Mouse (Mus musculus): Measurements from ENCODE around the gene Aurka.
A peak's percentile ranks its signal among the peaks of the same experiment; 100 is the strongest.

The Aurka gene

GRCm38 (mm10) chr2:172381341-172381740 lies 11.0 kb upstream of the Aurka start:
- DNase-seq = no peak

- no peak for DNase-seq
These were observed 10.2 kb upstream of the Aurka start for GRCm38 (mm10) chr2:172380513-172380912.

GRCm38 (mm10) chr2:172378332-172378731 lies 8.0 kb upstream of the Aurka start:
- DNase-seq = no peak

- no peak for DNase-seq
These were observed 6.7 kb upstream of the Aurka start for GRCm38 (mm10) chr2:172376999-172377515.

GRCm38 (mm10) chr2:172376551-172376950 lies 6.2 kb upstream of the Aurka start:
- DNase-seq = no peak

GRCm38 (mm10) chr2:172371258-172371657 lies 923 bp upstream of the Aurka start:
- no peak for DNase-seq

GRCm38 (mm10) chr2:172363176-172363575 lies 7.2 kb downstream of the Aurka start:
- DNase-seq = no peak

- no peak for DNase-seq
These were observed 14.5 kb downstream of the Aurka start for GRCm38 (mm10) chr2:172355833-172356232.

GRCm38 (mm10) chr2:172354761-172355160 lies 15.6 kb downstream of the Aurka start:
- DNase-seq = no peak

GRCm38 (mm10) chr2:172353218-172353617 lies 17.1 kb downstream of the Aurka start:
- no peak for DNase-seq

- no peak for DNase-seq
These were observed 19.6 kb downstream of the Aurka start for GRCm38 (mm10) chr2:172350773-172351172.

GRCm38 (mm10) chr2:172349776-172350175 lies 20.6 kb downstream of the Aurka start:
- DNase-seq = no peak

GRCm38 (mm10) chr2:172348297-172348950 lies 21.9 kb downstream of the Aurka start:
- DNase-seq = no peak

GRCm38 (mm10) chr2:172346933-172347611 lies 23.3 kb downstream of the Aurka start:
- peak; percentile 25 for DNase-seq

- DNase-seq = peak; percentile 61
These were observed 24.1 kb downstream of the Aurka start for GRCm38 (mm10) chr2:172346034-172346929.

- DNase-seq = peak; percentile 95
These were observed 25.0 kb downstream of the Aurka start, which contains the start of gene Fam210b for GRCm38 (mm10) chr2:172345258-172345738. Gene Fam210b (plus strand): TSS chr2:172345565.

GRCm38 (mm10) chr2:172344669-172345068 lies 25.7 kb downstream of the Aurka start:
- peak; percentile 24 for DNase-seq

- DNase-seq = peak; percentile 29
These were observed 26.6 kb downstream of the Aurka start for GRCm38 (mm10) chr2:172343751-172344150.

GRCm38 (mm10) chr2:172341606-172342005 lies 28.7 kb downstream of the Aurka start:
- no peak for DNase-seq

GRCm38 (mm10) chr2:172340936-172341335 lies 29.4 kb downstream of the Aurka start:
- no peak for DNase-seq

- DNase-seq = no peak
These were observed 32.0 kb downstream of the Aurka start for GRCm38 (mm10) chr2:172338206-172338942.

- no peak for DNase-seq
These were observed 41.2 kb downstream of the Aurka start for GRCm38 (mm10) chr2:172329179-172329578.

All from cerebellum, adult 11-12 months (tissue).